Mouse (Mus musculus) urinary bladder, postnatal 10 days (tissue): ENCODE data around the gene Sppl3.

Experiments used
- DNase-seq: peaks from one replicate; pipeline ENCODE4 v3.0.0; 2022; ENCODE audit warnings: low spot score

The Sppl3 gene

DNA sequence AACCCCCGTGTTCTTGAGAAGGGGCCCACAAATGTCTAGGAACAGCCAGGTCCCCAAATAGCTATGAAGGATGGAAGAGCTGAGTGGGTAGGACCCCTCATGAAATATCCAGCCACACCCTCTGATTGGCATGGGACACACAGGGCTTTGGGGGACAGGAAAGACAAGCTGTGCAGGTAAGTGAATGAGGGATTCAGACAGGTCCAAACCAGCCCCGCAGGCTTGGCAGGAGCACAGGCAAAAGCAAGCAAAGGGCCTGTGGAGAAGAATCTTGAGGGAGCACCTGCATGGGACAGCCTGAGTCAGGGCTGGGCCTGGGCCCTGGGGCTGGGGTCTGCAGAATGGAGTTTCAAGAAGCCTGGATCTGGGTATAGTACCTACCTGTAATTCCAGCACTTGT, 10.4 kb upstream of the Sppl3 start:
- DNase-seq = no peak

DNA sequence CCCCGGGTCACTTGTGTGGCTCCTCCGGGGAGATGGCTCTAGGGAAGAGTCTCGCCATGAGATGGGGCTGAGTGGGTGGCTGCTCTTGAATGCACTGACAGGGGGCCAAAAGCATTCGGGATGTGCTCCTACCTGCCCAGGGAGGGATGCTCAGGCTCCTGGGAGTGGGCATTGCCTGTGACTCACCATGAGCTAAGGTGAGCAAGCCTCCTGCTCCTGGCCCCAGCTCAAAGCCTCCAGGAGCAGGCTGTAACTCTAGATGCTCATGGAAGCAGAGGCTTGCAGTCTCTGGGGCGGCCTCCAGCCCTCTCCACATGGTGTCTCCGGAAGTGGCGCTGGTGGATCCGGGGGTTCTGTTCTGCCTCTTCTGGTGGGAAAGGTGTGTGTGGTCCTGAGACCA, 9.5 kb upstream of the Sppl3 start:
- no peak for DNase-seq

DNA sequence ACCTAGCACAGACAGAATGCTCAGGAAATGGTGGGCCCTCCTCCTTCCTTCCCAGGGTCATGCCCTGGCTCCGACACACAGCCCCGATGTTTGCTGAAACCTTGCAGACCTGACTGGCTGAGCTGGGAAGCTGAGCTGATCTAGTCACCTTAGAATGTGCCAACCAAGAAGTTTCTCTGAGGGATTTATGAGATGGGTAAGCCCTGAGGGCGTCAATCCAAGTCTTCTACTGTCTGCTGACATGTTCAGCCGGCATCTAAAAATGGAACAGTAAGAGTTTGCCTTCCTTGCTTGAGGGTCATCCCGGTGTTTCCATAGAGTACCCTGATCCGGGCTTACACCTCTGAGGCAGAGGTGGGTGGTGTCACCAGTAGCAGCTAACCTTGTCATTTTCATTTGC, 8.2 kb upstream of the Sppl3 start:
- DNase-seq = no peak

DNA sequence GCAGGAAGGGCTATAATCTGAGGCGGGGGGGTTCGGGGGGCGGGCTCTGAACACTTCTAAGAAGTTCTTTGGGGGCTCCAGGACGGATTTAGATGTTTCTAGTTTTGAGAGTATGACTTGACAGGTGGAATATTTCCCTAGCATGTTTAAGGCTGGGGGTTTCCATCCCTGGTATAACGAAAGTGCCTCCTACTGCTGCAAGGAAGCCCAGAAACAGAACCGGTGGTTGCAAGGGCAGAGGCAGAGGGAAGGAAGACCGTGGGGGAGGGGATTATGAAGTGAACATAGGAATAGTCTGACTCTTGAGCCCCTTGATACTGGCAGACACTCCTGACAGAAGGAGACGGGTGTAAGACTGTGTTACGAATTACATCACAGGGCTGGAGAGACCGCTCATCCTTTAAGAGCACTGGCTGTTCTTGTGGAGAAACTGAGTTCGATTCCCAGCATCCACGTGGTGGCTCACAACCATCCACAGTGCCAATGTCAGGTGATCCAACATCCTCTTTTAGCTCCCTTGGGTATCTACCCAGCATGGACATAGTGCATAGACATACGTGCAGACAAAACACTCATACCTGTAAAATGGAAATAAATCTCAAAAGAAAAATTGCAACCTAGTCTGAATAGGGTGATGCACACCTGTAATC, 7.6 kb upstream of the Sppl3 start:
- DNase-seq = no peak

DNA sequence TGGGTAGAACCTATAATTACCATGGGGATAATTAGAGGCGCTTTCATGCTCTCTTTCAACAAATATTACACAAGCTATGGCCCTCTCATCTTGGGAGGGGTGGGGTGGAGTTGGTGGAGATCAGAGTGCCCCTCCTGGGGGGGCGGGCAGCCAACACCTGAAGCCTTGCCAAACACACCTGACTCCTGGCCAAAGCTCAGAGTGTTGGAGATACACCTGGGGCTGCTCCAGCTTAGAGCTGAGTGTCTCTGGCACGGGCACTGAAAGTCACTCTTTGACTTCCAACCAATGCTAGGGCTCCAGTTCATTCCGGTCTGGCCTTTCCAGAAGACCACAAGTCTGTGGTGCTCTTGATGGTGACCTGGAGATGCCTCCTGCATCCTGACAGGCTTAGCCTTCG, 3.2 kb upstream of the Sppl3 start:
- DNase-seq = no peak

DNA sequence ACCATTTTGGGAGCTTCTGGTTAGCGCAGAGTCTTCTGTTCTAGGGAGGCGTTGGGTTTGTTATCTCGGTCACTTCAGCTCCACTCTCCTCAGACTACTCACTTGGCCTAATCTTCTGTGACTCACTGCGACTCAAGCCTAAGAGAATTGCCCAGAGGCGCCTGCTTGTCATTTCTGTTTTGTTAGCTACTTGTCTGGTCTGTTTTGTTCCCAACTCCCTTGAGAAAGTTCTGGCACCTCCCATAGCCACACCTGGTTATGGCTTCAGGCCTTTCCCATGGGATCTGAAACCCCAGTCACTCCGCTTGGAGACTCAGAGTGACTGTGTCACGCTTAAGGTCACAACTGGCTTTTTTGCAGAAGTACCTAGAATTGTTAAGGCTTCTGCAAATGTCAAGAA, 2.6 kb upstream of the Sppl3 start:
- no peak for DNase-seq

DNA sequence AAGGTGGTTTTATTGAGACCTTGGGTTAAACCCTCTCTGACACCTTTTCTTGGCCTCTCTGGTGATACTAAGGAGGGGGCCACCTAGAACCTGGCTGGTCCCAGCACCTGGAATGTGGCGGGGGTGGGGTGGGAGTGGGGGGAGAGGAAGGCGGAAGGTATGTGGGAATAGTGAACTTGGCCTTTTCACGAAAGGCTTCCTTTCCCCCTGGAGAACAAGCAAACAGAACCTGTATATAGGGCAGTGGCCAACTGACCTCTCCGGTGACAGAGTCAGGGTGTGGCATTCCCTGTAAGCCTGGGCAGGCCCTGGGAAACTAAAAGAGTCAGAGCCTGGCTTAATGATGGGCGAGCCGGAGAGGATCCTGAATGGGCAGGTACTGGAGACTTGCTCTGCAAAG, 1.8 kb upstream of the Sppl3 start:
- no peak for DNase-seq

DNA sequence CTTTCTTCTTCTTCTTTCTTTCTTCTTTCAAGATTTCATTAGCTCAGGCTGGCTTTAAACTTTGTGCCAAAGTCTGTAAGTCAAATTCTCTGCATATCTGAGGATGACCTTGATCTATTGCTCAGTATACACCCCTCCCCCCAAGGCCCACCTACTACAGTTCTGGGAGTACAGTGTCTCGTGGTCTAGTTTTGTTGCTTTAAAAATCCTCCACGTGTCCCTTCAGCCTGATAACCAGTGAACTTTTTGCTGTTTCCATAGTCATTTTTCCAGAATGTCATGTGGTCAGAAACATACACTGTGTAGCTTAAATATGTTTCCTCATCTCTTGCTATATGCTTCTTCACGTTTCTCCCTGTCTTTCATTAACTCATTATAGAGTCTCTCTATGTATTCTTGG, 976 bp upstream of the Sppl3 start:
- no peak for DNase-seq

DNA sequence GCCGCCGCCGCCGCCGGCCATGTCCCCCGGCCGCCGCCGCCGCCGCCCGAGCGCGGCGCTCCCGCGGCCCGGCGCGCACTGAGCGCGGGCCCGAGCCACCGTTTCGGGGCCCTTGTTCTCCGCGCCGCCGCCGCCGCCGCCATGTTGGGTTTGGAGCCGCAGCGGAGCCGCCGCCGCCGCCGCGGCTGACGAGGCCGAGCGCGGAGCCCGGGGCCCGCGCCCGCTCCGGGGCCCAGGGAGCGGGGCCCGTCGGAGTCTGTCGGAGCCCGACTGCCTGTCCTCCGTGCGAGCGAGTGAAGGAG, 231 bp downstream of the Sppl3 start:
- DNase-seq = no peak

DNA sequence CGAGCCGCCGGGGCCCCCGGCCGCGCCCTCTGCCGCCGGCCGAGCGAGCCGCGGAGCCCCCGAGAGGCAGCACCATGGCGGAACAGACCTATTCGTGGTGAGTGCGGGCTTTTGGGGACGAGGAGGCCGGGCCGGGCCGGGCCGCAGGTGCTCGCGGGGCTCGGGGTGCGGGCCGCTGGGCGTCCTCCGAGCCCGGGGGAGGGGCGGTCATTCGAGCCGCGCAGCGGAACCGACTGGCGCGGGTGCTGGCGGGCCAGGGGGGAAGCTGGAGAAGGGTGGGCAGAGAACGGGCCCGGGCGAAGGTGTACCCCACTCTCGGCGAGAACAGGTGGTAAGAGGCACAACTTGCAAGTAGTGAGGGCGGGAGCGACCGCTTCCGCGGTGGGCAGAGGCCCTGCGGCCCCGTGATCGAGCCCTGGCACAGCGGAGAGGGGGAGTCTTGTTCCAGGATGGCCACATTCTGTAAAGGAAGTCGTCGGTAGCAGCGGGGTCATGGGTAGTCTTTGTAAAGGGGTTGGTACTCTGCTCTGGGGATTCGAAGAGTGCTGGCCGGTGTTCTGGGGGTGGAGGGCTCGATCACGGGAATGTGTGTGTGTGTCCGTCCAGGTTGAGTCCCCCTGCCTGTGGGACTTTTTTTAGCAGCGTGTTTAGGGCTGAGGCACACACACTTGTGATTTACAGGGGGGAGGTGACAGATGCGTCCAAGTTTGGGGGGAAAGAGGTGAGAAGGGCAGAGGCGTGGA, 753 bp downstream of the Sppl3 start:
- DNase-seq = no peak

DNA sequence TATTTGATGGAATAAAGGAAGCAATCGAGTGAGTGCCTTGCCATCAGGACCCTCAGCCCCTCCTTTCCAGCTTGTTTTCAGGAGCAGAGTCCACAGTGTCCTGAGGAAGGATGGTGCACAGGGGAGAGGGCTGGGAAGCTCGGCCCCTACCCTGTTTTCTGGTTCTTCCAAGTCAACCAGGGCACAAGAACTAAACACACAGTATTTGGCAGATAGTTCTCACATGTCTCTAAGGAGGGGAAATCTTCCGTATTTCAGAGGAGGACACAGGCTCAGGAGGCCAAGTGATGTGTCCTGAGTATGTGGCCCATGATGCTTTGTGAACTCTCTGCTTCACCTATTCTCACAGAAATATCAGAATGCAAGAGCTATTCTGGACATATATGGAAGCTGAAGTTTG, 2.5 kb downstream of the Sppl3 start:
- no peak for DNase-seq

DNA sequence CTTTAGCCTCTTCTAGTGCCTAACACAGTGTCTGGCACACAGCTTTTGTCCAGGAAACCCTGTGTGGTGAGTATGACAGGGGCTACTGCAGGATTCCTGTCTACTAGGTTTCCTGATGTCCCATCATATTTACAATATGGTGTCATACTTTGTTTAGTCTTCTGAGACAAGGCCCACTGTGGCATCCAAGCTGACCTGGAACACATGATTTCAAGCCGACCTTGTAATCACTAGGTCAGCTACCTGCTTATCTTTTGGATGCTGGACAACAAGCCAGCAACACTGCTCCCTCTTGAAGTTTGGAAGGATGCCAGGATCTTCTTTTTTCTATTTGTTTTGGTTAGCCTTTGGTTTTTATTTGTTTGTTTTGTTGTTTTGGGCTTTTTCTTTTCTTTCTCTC, 3.6 kb downstream of the Sppl3 start:
- DNase-seq = no peak

DNA sequence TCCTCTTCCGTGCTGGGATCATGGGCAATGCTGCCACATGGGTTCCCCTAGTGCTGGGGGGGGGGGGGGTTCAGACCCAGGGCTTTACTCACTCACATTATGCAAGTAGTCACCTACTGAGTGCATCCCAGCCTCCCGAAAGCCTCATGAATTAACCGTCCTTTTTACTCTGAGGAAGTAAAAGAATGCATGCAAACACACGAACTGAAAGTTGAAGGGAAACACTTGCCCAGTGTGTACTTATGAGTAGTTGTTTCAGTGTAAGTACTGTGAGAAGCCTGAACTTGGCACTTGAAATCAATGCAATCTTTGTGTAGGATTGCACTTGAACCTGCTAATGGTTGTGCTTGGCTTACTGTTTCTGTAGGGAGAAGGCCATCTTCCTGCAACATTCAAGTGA, 4.2 kb downstream of the Sppl3 start:
- no peak for DNase-seq

DNA sequence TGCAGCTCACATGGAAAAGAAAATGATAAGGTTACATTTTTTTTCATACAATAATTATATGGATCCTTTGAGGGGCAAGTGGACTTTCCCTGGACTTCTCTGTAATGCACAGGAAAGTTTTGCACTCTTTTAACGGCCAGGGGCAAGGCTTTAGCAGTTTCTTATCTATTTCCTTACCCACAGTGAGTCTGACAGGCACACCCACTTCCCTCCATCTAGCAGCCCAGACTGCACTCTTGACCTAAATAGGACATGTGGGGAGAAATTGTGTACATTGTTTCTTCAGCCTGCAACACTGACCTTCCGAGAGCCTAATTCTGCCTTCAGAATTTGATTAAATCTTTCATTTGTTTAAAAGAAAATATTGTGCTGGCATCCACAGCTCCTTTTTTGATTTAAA, 7.3 kb downstream of the Sppl3 start:
- DNase-seq = no peak

DNA sequence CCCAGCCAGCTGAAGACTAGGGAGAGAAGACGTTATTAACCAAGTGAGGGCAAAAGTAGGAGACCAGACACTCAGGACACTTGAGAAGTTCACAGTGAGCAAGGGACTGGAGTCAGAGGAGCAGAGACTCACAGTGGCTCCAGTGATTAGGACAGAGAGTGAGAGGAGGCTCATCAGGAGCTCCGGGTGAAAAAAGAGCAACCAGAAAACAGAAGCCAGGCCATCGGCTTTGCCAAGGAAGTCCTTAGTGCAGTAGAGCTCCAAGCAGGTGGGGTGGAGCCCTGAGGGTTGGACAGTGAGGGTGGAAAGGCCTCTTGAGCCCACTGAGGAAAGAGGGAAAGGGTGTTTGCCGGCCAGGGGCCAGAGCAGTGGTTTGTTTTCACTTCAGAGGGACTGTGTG, 7.9 kb downstream of the Sppl3 start:
- no peak for DNase-seq

DNA sequence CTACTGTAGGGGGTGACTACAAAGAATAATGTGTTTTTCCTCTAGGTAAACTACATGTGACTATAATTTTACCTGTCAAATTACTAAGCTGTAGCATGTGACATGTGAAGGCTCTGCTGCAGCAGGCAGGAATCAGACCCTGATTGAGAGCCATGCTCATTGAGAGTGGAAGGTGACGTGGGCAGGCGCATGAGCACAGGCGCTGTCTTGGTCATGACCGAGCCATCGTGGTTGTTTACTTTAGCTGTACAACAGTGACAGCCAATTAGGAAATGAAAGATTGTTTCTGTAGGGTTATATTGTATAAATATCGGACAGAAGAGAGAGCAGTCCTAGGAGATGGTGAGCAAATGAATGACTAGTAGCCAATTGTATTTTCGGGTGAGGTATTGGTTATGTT, 11.1 kb downstream of the Sppl3 start:
- DNase-seq = no peak

DNA sequence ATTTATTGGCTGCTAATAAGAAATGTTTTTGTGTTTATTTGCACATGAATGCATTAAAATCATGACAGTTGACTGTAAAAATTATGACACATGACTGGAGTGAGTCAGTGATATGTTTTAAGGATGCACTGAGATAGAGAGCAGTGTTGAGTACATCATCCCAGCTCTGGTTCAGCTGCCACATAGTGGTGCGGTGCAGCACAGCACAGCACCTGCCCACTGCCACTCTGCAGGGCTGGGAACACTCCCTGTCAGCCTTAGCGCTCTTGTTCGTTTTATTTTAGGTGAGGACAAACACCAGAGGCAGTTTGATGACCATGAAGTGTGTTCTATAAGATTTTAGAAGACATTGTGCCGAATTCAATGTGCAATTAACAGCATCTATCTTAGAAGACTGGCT, 15.2 kb downstream of the Sppl3 start:
- no peak for DNase-seq

DNA sequence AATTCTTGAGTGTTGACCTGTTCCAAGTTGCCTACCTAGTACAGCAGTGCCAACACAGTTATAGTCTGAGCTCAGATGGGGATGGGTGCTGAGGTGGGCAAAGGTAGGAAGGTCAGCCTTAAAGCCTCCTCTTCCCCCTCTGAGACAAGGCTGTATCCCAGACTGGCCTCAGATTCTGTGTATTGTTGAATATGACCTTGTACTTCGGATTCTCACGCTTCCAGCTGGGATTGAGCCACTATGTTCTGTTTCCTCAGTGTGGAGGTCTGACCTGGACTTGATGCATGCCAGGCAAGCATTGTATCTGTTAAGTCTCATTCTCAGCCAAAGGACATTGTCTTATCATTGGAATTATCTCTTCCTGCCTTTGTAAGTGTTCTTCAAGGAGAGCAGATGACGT, 16.2 kb downstream of the Sppl3 start:
- DNase-seq = no peak

DNA sequence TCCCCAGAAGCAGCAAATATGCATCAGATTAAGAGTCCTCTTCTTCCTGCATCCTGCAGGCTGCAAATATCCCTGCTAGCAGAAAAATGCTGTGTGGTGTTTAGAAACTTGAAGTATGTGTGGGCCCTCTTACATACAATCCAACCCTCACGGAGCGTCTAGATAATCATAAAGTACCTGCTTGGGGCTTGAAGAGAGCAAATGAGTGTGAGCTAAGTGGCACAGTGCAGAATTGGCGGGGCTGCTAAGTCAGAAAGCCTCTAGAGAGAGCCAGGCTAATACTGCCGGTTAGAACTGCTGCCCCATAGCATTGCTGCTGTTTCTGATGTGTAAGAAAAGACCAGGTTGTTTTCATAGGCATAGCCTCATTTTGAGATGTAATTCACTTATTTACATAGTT, 18.0 kb downstream of the Sppl3 start:
- no peak for DNase-seq

DNA sequence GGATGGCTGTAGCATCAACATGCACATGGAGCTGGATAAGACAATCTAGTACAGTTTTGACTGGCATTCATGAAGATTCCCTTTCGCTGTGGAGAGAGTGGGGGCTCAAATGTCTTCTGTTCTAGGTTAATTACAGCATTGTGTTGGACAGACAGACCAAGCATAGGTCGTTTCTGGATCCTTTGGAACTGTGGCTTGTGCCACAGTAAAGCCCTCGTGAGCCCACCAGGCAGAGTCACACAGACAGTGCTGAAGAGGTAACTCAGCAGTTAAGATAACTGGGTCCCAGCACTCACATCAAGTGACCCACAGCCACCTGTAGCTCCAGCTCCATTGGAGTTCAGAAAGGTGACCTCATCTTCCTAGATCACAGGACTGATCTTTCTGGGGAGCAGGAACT, 18.6 kb downstream of the Sppl3 start:
- no peak for DNase-seq

DNA sequence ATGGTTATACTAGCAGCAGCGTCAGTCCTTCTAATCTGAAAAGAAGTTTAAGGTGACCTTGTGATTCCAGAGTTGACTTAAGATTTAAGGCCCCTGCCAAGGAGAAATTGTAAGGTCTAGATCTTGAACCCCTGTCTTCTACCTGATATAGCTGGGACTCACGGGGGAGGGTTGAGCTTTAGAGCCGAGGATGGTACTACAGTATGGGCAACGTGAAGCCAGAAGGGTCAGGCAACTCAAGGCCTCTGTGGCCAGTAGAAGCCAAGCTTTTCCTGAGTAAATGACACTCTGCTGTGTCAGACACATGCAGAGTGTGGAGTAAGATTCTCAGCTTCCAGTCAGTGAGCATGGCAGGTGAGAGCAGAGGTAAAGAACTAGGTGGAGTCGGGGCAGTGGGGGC, 20.6 kb downstream of the Sppl3 start:
- DNase-seq = no peak

DNA sequence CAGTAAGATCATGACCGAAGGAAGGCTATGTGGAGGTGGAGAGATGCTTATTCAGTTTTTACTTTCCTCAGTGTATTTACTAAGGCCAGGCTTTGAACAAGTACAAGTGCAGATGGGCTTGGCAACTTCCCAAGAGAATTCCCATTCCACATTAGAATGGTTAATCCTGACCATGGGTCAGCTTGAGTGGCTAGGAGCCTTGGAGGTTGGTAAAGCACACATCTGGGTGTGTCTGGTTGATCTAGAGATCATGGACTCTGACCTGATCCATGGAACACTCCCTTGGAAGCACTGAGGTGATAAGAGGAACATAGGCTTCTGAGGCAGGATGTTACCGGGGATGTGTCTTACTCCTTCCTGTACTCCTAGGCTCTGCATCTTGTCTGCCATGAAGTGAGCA, 21.7 kb downstream of the Sppl3 start:
- DNase-seq = no peak

DNA sequence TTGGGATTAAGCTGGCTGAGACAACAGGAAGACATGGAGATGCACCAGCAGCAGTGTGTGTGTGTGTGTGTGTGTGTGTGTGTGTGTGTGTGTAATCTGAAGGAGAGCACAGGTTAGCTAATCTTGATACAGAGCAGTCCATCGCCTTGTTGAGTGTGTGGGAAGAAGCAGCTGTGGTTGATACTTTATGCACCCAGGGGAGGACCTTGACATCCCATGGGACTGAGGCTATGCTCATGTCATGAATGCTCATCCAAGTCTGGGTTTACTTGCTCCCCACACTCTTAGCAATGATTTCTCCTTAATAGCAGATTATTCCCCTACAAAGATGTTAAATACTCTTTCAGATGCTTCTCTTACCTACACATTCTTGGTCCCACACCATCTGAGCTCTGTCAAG, 24.3 kb downstream of the Sppl3 start:
- no peak for DNase-seq

DNA sequence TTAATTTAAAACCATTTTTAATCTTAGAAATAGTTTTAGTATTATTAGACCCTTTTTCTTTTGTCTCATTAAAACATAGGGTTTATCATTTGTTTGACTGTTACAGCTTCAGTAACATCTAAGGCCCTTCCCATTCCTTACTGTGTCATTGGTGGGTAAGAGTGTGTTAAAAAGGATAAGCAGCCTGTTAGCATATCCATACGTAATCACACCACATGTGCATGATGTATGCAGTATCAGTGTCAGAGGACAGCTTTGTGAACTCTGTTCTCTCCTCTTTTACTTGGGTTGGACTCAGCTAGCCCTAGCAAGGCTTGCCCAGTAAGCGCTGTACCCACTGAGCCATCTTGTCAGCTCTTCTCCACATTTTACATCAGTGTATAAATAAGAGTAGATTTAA, 26.2 kb downstream of the Sppl3 start:
- no peak for DNase-seq

DNA sequence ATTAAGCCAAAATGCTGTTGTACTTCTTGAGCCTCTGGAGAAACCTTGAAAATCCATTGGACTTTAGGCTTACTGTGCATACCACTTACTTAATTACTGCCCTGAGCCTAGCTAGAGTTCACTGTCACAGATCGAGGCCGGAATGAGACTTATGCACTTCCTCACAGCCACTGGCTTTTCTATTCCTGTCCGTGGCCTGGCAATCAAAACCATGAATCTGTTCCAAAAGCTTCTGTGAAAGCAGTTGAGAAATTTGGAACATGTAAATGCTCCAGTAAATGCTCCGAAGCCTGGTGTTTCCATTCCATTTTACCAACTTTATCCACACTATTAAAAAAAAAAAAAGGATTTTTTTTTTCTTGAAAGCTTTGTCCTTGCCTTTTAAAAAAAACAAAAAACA, 29.8 kb downstream of the Sppl3 start:
- no peak for DNase-seq
